Mouse (Mus musculus) lung, embryonic 14.5 days (tissue): ENCODE measurements around the gene Gm11214. TPM values are rescaled to one million over a fixed set of nuclear protein-coding genes. Genes with fewer than 3 reads are reported as not detected.

ENCODE experiments used
- ATAC-seq: fragments of 200-750 bp; cut with Nextera tagmentation; 2 replicates; pipeline ENCODE4 v1.8.0; 2017; ENCODE audit warnings: mild to moderate bottlenecking, moderate TSS enrichment, moderate library complexity; ENCODE audit not compliant: insufficient read depth
- DNase-seq: peaks from one replicate; pipeline ENCODE4 v3.0.0-alpha.2; 2015
- H3K27ac ChIP-seq: fragments of 300-500 bp; sonication (generic); 2 replicates; pipeline ENCODE4 v1.5.1; 2014; ENCODE audit warnings: low read depth, mild to moderate bottlenecking, moderate library complexity
- H3K27me3 ChIP-seq: fragments of 300-500 bp; sonication (generic); 2 replicates; pipeline ENCODE4 v1.6.1; 2014; ENCODE audit warnings: low read length, control low read depth; ENCODE audit not compliant: insufficient read depth
- H3K36me3 ChIP-seq: fragments of 300-500 bp; sonication (generic); 2 replicates; pipeline ENCODE4 v1.6.1; 2014; ENCODE audit warnings: control low read depth; ENCODE audit not compliant: insufficient read depth
- H3K4me1 ChIP-seq: fragments of 300-500 bp; sonication (generic); 2 replicates; pipeline ENCODE4 v1.6.1; 2014; ENCODE audit warnings: antibody characterized with exemption, control low read depth; ENCODE audit not compliant: insufficient read depth
- H3K4me2 ChIP-seq: fragments of 300-500 bp; sonication (generic); 2 replicates; pipeline ENCODE4 v1.6.1; 2014; ENCODE audit warnings: mild to moderate bottlenecking
- H3K4me3 ChIP-seq: fragments of 300-500 bp; sonication (generic); 2 replicates; pipeline ENCODE4 v1.5.1; 2014; ENCODE audit warnings: low read depth, low read length
- H3K9ac ChIP-seq: fragments of 300-500 bp; sonication (generic); 2 replicates; pipeline ENCODE4 v1.6.1; 2014
- H3K9me3 ChIP-seq: fragments of 300-500 bp; sonication (generic); 2 replicates; pipeline ENCODE4 v1.6.1; 2016; ENCODE audit warnings: low read depth, low read length, control low read depth
- CTCF ChIP-seq: IDR thresholded peaks from 2 replicates; pipeline ENCODE4 v1.5.1; 2016; ENCODE audit warnings: antibody characterized with exemption, low read depth
- WGBS: fragments of 180-500 bp; shearing (Covaris S2); extraction: QIAGEN DNeasy Blood & Tissue Kit; methylation state at CpG from one replicate; pipeline ENCODE4 v1.1.7; 2014; 5-methylcytosine and 5-hydroxymethylcytosine counted together
- polyA plus RNA-seq: library from polyadenylated mRNA; unstranded; fragments of >200 nt; fragmentation: Nextera tagmentation; extraction: Ambion mirVana; gene quantifications from 2 replicates; pipeline ENCODE4 v1.2.1, GENCODE M21; 2014

Gm11214 gene
- polyA plus RNA-seq, 1 experiment from 2014 or later: not detected

GRCm38 (mm10) chr4:63683716-63684115, 20.5 kb upstream of the Gm11214 start:
- Histone ChIP-seq H3K4me3 (no peak overlapping the region), H3K9me3 (no peaks in the 10 kb centered on the region), H3K27me3 (no peaks in the 10 kb centered on the region), H3K9ac (no peak overlapping the region), H3K27ac (no peak overlapping the region), H3K4me2 (no peak overlapping the region), H3K4me1 (peaks cover 3% of the 10 kb centered on the region; the same call in 1 of the 2 replicates), H3K36me3 (no peaks in the 10 kb centered on the region)
- ATAC-seq: no peak
- no peak for TF ChIP-seq CTCF
- 87% methylated on average over 6 of the region's 6 CpGs for WGBS
- DNase-seq: no peak

- 58% methylated on average over 11 of the region's 11 CpGs for WGBS
- DNase-seq (no peak), ATAC-seq (no peak)
Measured at GRCm38 (mm10) chr4:63683056-63683455, 19.9 kb upstream of the Gm11214 start.

GRCm38 (mm10) chr4:63682441-63682840, 19.3 kb upstream of the Gm11214 start:
- Histone ChIP-seq H3K27ac (no peak overlapping the region), H3K9me3 (no peaks in the 10 kb centered on the region), H3K36me3 (no peaks in the 10 kb centered on the region), H3K4me1 (peaks cover 3% of the 10 kb centered on the region; the same call in 1 of the 2 replicates), H3K4me2 (no peak overlapping the region), H3K4me3 (no peak overlapping the region), H3K9ac (no peak overlapping the region), H3K27me3 (no peaks in the 10 kb centered on the region)
- ATAC-seq: no peak
- TF ChIP-seq CTCF: no peak
- WGBS: 67% methylated on average over 2 of the region's 2 CpGs
- DNase-seq: no peak

More at GRCm38 (mm10) chr4:63683056-63683455, 19.9 kb upstream of the Gm11214 start:
- H3K4me3 ChIP-seq: no peak overlapping the region
- H3K27ac ChIP-seq: no peak overlapping the region
- no peak overlapping the region for H3K4me2 ChIP-seq
- no peaks in the 10 kb centered on the region for H3K9me3 ChIP-seq
- peaks cover 3% of the 10 kb centered on the region; the same call in 1 of the 2 replicates for H3K4me1 ChIP-seq
- H3K27me3 ChIP-seq: no peaks in the 10 kb centered on the region
- no peak overlapping the region for H3K9ac ChIP-seq
- no peaks in the 10 kb centered on the region for H3K36me3 ChIP-seq
- TF ChIP-seq CTCF: no peak

GRCm38 (mm10) chr4:63681557-63681956, 18.4 kb upstream of the Gm11214 start:
- Histone ChIP-seq H3K9ac (no peak overlapping the region), H3K27me3 (no peaks in the 10 kb centered on the region), H3K27ac (no peak overlapping the region), H3K36me3 (no peaks in the 10 kb centered on the region), H3K4me3 (no peak overlapping the region), H3K4me1 (peaks cover 3% of the 10 kb centered on the region; the same call in 1 of the 2 replicates), H3K9me3 (no peaks in the 10 kb centered on the region), H3K4me2 (no peak overlapping the region)
- no peak for ATAC-seq
- WGBS: 90% methylated on average over 3 of the region's 3 CpGs
- TF ChIP-seq CTCF: no peak
- DNase-seq: no peak

GRCm38 (mm10) chr4:63675128-63675527, 11.9 kb upstream of the Gm11214 start:
- no peaks in the 10 kb centered on the region for H3K4me1 ChIP-seq
- TF ChIP-seq CTCF: no peak
- DNase-seq (no peak), ATAC-seq (no peak)
- 52% methylated on average over 2 of the region's 2 CpGs for WGBS
- H3K9ac ChIP-seq: no peak overlapping the region
- H3K9me3 ChIP-seq: no peaks in the 10 kb centered on the region
- no peak overlapping the region for H3K4me3 ChIP-seq
- H3K27me3 ChIP-seq: no peaks in the 10 kb centered on the region
- no peak overlapping the region for H3K4me2 ChIP-seq
- H3K36me3 ChIP-seq: no peaks in the 10 kb centered on the region
- H3K27ac ChIP-seq: no peak overlapping the region

- Histone ChIP-seq H3K9me3 (no peaks in the 10 kb centered on the region), H3K4me1 (no peaks in the 10 kb centered on the region), H3K27ac (no peak overlapping the region), H3K4me2 (no peak overlapping the region), H3K36me3 (no peaks in the 10 kb centered on the region), H3K4me3 (no peak overlapping the region), H3K27me3 (no peaks in the 10 kb centered on the region), H3K9ac (no peak overlapping the region)
- 66% methylated on average over 4 of the region's 4 CpGs for WGBS
- no peak for TF ChIP-seq CTCF
- ATAC-seq (no peak), DNase-seq (no peak)
Measured at GRCm38 (mm10) chr4:63668255-63668654, 5.1 kb upstream of the Gm11214 start.

GRCm38 (mm10) chr4:63665738-63666137, 2.6 kb upstream of the Gm11214 start:
- no peak overlapping the region for H3K4me2 ChIP-seq
- ATAC-seq (no peak), DNase-seq (no peak)
- no peak overlapping the region for H3K9ac ChIP-seq
- H3K27me3 ChIP-seq: no peaks in the 10 kb centered on the region
- no peaks in the 10 kb centered on the region for H3K36me3 ChIP-seq
- WGBS: 60% methylated on average over 7 of the region's 7 CpGs
- no peak for TF ChIP-seq CTCF
- H3K4me3 ChIP-seq: no peak overlapping the region
- H3K4me1 ChIP-seq: no peaks in the 10 kb centered on the region
- H3K27ac ChIP-seq: no peak overlapping the region
- H3K9me3 ChIP-seq: no peaks in the 10 kb centered on the region

GRCm38 (mm10) chr4:63661857-63662256, 1.3 kb downstream of the Gm11214 start:
- Histone ChIP-seq H3K4me3 (no peak overlapping the region), H3K9me3 (no peaks in the 10 kb centered on the region), H3K27me3 (no peaks in the 10 kb centered on the region), H3K4me2 (no peak overlapping the region), H3K9ac (no peak overlapping the region), H3K27ac (no peak overlapping the region), H3K4me1 (no peaks in the 10 kb centered on the region), H3K36me3 (no peaks in the 10 kb centered on the region)
- ATAC-seq: no peak
- DNase-seq: no peak
- 82% methylated on average over 1 of the region's 1 CpGs for WGBS
- no peak for TF ChIP-seq CTCF
